ENCODE assay signal across 8 mouse cellular contexts in genomic region chr6:124464305-124465271, GRCm38 (mm10). TPM values are rescaled to one million over a fixed set of nuclear protein-coding genes. Genes with fewer than 3 reads are reported as not detected.
DNase-seq lines count a peak whose midpoint lies in the region; ATAC-seq and TF ChIP-seq lines count a peak whose summit lies in the region.

Gene Clstn3 (minus strand): TSS chr6:124464794.

- H3K4me3 ChIP-seq in forebrain, embryonic 13.5 days, result peak within 1 kb of the TSS; percentile 55
- H3K4me3 ChIP-seq in liver, postnatal 0 days (ENCODE audit: low read depth, low read length), result peak within 1 kb of the TSS; percentile 40
- H3K4me3 ChIP-seq in neural tube, embryonic 15.5 days (replicated peaks), result peak within 1 kb of the TSS; percentile 64

- peak within 1 kb of the TSS; percentile 69 for H3K27ac ChIP-seq in forebrain, embryonic 13.5 days
- no peak within 1 kb of the TSS for H3K27ac ChIP-seq in liver, postnatal 0 days (ENCODE audit: low read depth)
- H3K27ac ChIP-seq in neural tube, embryonic 15.5 days (replicated peaks), result peak within 1 kb of the TSS; percentile 93

- TF ChIP-seq CTCF in liver, postnatal 0 days (IDR thresholded peaks at IDR 0.05; ENCODE audit: low read depth), result no peak

- intact Hi-C loops in heart, postnatal 25 days (cut with DNase I), result no loop called here

- no peaks in the 10 kb centered on the region for H3K27me3 ChIP-seq in forebrain, embryonic 13.5 days
- no peaks in the 10 kb centered on the region for H3K27me3 ChIP-seq in liver, postnatal 0 days (ENCODE audit: insufficient read depth, low read length)
- no peaks in the 10 kb centered on the region for H3K27me3 ChIP-seq in neural tube, embryonic 15.5 days (replicated peaks)

- DNase-seq in ES-CJ7 (ENCODE audit: low read depth, low spot score), result peak; percentile 93
- peak; percentile 41 for DNase-seq in heart, postnatal 25 days (ENCODE audit: low spot score)
- peak; percentile 93 for DNase-seq in layer of hippocampus, adult 11-12 months (ENCODE audit: low spot score)
- peak; percentile 79 for DNase-seq in liver, postnatal 0 days
- DNase-seq in testis, postnatal 14 days (ENCODE audit: low spot score), result peak; percentile 68

- H3K4me1 ChIP-seq in forebrain, embryonic 13.5 days, result peaks cover 17% of the 10 kb centered on the region
- peaks cover 19% of the 10 kb centered on the region for H3K4me1 ChIP-seq in liver, postnatal 0 days (ENCODE audit: insufficient read depth)
- H3K4me1 ChIP-seq in neural tube, embryonic 15.5 days, result peaks cover 29% of the 10 kb centered on the region

- peak; percentile 91 for ATAC-seq in cerebellum, adult (ENCODE audit: insufficient number of reproducible peaks, low FRiP score, low TSS enrichment)
- ATAC-seq in forebrain, embryonic 13.5 days, result peak; percentile 98
- ATAC-seq in liver, postnatal 0 days, result peak; percentile 96
- peak; percentile 96 for ATAC-seq in neural tube, embryonic 15.5 days (ENCODE audit: low FRiP score)

- H3K9ac ChIP-seq in forebrain, embryonic 13.5 days, result peak within 1 kb of the TSS; percentile 74
- peak within 1 kb of the TSS; percentile 35 for H3K9ac ChIP-seq in liver, postnatal 0 days (replicated peaks)
- peak within 1 kb of the TSS; percentile 75 for H3K9ac ChIP-seq in neural tube, embryonic 15.5 days (replicated peaks)

- peaks cover 10% of the 10 kb centered on the region for H3K36me3 ChIP-seq in forebrain, embryonic 13.5 days (ENCODE audit: poor library complexity, severe bottlenecking)
- H3K36me3 ChIP-seq in liver, postnatal 0 days (replicated peaks; ENCODE audit: insufficient read depth, low read length), result no peaks in the 10 kb centered on the region
- H3K36me3 ChIP-seq in neural tube, embryonic 15.5 days, result peaks cover 21% of the 10 kb centered on the region

- no peaks in the 10 kb centered on the region for H3K9me3 ChIP-seq in forebrain, embryonic 13.5 days (replicated peaks)
- no peaks in the 10 kb centered on the region for H3K9me3 ChIP-seq in liver, postnatal 0 days (ENCODE audit: low read length)
- no peaks in the 10 kb centered on the region for H3K9me3 ChIP-seq in neural tube, embryonic 15.5 days (replicated peaks)

- no peak for TF ChIP-seq EP300 in liver, postnatal 0 days (IDR thresholded peaks at IDR 0.05; ENCODE audit: low read depth)

- peak within 1 kb of the TSS; percentile 82 for H3K4me2 ChIP-seq in forebrain, embryonic 13.5 days
- H3K4me2 ChIP-seq in liver, postnatal 0 days (ENCODE audit: low read depth, low read length), result peak within 1 kb of the TSS; percentile 83
- peak within 1 kb of the TSS; percentile 83 for H3K4me2 ChIP-seq in neural tube, embryonic 15.5 days

- 4% methylated on average over 27 of the region's 27 CpGs for WGBS in forebrain, embryonic 13.5 days
- WGBS in liver, postnatal 0 days (ENCODE audit: insufficient replicate concordance), result 10% methylated on average over 27 of the region's 27 CpGs
- 5% methylated on average over 27 of the region's 27 CpGs for WGBS in neural tube, embryonic 15.5 days

RNA-seq across cellular contexts. Expression of gene Clstn3, which starts in this region (rescaled TPM):
- polyA plus RNA-seq in forebrain, embryonic 13.5 days (2015; fragmentation: Nextera tagmentation; extraction: Ambion mirVana), result 29.2 and 38.0 TPM in 2 replicates
- total RNA-seq in heart, postnatal 25 days (2021), result 1 to 10 TPM in 1 of 2 experiments, under 1 TPM in 1; 0.49 to 1.5 TPM
- polyA plus RNA-seq in liver, postnatal 0 days (2015; fragmentation: Nextera tagmentation; extraction: Ambion mirVana), result 1.8 TPM in 2 replicates
- polyA plus RNA-seq in neural tube, embryonic 15.5 days (2015; fragmentation: Nextera tagmentation; extraction: Ambion mirVana), result 135 and 160 TPM in 2 replicates

Comparison
In these comparisons a context has a peak if more than half of its experiments do, and no peak if none do; other contexts are left out.
1. RNA of gene Clstn3 (polyA plus RNA-seq): 135 to 160 TPM in neural tube, embryonic 15.5 days and 29.2 to 38.0 TPM in forebrain, embryonic 13.5 days; 1.8 TPM in liver, postnatal 0 days; every median in the first group is over 10 times any median in the second.
2. DNase-seq: peak in every context shown above with its lines; median percentile 93 in ES-CJ7; 93 in layer of hippocampus, adult 11-12 months; 79 in liver, postnatal 0 days; 68 in testis, postnatal 14 days; 41 in heart, postnatal 25 days.
3. Peak in every context shown above with its lines, with median percentiles within 50 percentile points of each other: ATAC-seq, H3K4me2 ChIP-seq, H3K4me3 ChIP-seq and H3K9ac ChIP-seq.